Mouse (Mus musculus) retina, postnatal 1 day (tissue): ENCODE measurements around the gene Tubgcp6.

Source experiments
- DNase-seq: peaks from one replicate; pipeline ENCODE4 v3.0.0-alpha.2; 2012

Gene Tubgcp6

GRCm38 (mm10) chr15:89122649-89123366 is at the start of gene Tubgcp6:
Gene Tubgcp6, minus strand, starts transcription at chr15:89123112.
- peak; percentile 96 for DNase-seq

- DNase-seq = no peak
Observed at GRCm38 (mm10) chr15:89172276-89172935, 49.5 kb upstream of the Tubgcp6 start.

GRCm38 (mm10) chr15:89171526-89172051 is 48.7 kb upstream of the Tubgcp6 start:
- DNase-seq = no peak

GRCm38 (mm10) chr15:89170102-89170501 is 47.2 kb upstream of the Tubgcp6 start:
- no peak for DNase-seq

GRCm38 (mm10) chr15:89169431-89169830 is 46.5 kb upstream of the Tubgcp6 start:
- peak; percentile 88 for DNase-seq

GRCm38 (mm10) chr15:89168922-89169321 is 46.0 kb upstream of the Tubgcp6 start:
- DNase-seq = no peak

- no peak for DNase-seq
Observed at GRCm38 (mm10) chr15:89165478-89165877, 42.6 kb upstream of the Tubgcp6 start.

GRCm38 (mm10) chr15:89161397-89161796 is 38.5 kb upstream of the Tubgcp6 start:
- no peak for DNase-seq

- DNase-seq = no peak
Observed at GRCm38 (mm10) chr15:89158516-89158915, 35.6 kb upstream of the Tubgcp6 start.

GRCm38 (mm10) chr15:89157954-89158353 is 35.0 kb upstream of the Tubgcp6 start:
- DNase-seq = peak; percentile 88

- peak; percentile 56 for DNase-seq
Observed at GRCm38 (mm10) chr15:89152312-89152711, 29.4 kb upstream of the Tubgcp6 start.

GRCm38 (mm10) chr15:89150041-89150390 is 27.1 kb upstream of the Tubgcp6 start:
- peak; percentile 49 for DNase-seq

- DNase-seq = peak; percentile 67
Observed at GRCm38 (mm10) chr15:89149271-89150040, 26.5 kb upstream of the Tubgcp6 start, which contains the start of gene Mapk11. Gene Mapk11, minus strand, starts transcription at chr15:89149628.

GRCm38 (mm10) chr15:89148496-89149270 is 25.8 kb upstream of the Tubgcp6 start:
- peak; percentile 13 for DNase-seq

- DNase-seq = no peak
Observed at GRCm38 (mm10) chr15:89147895-89148294, 25.0 kb upstream of the Tubgcp6 start.

- DNase-seq = peak; percentile 22
Observed at GRCm38 (mm10) chr15:89147456-89147855, 24.5 kb upstream of the Tubgcp6 start.

- peak; percentile 57 for DNase-seq
Observed at GRCm38 (mm10) chr15:89147024-89147423, 24.1 kb upstream of the Tubgcp6 start.

GRCm38 (mm10) chr15:89146537-89146936 is 23.6 kb upstream of the Tubgcp6 start:
- DNase-seq = peak; percentile 56

GRCm38 (mm10) chr15:89145813-89146350 is 23.0 kb upstream of the Tubgcp6 start:
- no peak for DNase-seq

- DNase-seq = no peak
Observed at GRCm38 (mm10) chr15:89144965-89145364, 22.1 kb upstream of the Tubgcp6 start.

GRCm38 (mm10) chr15:89143134-89143533 is 20.2 kb upstream of the Tubgcp6 start:
- no peak for DNase-seq

GRCm38 (mm10) chr15:89141905-89142304 is 19.0 kb upstream of the Tubgcp6 start:
- no peak for DNase-seq
